Mouse (Mus musculus): ENCODE measurements around the gene Ldlrad3.

Gene Ldlrad3

DNA sequence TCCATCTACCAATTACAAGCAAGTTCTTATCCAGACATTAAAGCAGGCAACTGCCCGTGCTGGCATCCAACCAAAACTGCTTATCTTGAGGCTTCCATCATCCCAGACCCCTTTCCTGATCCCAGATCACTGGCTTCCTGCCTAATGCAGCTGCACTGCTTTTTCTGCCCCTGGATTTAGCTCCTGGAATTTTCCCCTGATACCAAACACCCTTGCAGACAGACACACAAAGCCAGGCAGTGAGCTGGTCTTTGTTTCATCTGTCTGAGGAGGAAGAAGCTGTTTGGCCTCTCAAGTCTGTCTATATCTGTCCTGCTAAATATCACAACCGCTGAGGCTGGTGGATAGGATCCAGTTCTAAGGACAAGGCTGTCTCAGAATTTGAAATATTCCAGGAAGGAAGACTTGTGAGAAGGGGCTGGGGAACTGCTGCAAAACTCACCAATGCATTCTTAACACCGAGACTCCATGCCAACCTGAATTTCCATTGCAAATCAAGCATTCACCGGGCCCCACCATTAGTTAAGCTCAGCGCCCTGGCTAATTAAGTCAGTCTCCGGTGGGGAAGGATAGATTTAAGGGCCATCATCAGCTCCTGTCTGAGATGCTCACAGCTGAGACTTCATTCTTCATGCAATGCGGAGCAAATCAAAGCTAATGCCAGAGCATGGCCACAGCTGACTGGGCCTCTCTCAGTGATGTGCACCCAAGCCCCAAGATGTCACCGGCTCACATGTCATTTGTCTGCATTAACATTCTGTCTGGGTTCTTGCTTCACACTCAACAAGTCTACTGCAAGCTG is 183.0 kb downstream of the Ldlrad3 start:
- peak; percentile 81 for DNase-seq (ENCODE audit: low spot score)

DNA sequence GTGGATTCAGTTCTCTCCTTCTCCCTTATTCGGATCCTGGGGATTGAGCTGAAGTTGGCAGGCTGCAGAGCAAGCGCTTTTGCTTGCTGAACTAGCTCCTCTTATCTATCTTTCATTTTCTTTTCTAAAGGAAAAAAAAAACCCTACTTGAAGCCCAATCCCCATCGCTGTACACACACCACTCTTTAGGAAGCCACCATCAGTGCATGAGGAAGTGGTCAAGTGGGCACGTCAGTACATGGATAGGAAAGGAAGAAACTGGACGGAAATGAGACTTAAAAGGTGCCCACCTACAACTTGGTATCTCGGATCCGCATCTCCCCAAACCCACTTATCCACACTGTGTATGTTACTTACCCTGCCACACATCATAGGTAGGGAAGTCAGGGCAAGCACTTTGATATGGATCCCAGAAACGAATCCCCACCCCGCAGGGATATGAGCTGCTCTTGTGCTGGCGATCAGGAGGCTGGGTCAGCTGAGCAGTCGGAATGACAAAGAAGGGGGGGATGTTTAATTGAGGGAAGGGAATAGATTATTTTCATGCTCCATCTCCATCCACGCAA is 183.7 kb downstream of the Ldlrad3 start:
- DNase-seq (ENCODE audit: low spot score), result no peak

DNA sequence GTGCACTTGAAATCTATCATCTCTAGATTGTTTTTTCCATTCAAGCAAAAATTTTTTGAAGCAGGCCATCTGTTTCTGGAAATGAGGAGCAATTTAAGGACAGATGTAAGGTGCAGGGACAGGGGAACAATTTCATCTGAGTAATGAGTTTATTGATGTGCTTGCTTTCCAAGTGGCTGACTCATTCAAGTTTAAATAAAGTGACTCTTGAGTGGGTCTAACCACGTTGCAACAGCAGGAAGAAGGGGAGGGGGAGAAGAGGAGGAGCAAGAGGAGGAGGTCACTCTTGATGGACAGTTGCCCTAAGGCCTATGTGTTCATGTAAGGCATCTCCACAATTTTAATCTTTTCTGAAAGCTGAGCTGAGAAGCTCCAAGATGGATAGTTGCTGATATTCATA is 184.5 kb downstream of the Ldlrad3 start:
- no peak for DNase-seq (ENCODE audit: low spot score)

DNA sequence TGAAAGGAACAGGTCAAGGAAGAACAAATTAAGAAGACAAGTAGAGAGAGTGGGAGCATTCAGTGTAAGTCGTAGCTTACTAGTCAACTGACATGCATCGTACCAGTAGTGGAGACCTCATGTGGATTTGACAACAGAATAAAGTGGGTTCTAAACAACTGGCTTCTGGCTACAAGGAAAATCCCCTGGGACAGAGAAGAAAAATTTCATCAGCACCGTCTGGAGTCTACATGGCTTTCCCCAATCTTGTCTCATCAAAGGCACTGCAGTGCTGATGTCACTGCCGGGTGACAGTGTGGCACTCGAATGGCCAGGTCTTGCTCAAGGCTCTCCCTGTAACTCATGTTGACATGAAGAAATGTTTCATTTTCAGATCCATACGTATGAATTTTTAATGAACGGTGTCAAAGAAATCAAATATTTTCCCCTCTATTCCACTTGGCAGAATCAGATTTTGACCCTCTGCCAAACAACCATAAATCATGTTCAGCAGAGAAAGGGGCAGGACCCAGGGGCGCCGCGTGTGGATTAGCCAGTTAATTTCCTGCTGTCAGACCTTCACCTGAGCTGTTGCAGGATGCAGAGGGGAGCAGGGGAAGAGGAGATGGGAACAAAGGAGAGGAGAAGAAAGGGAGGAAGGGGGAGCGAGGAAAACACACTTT is 187.1 kb downstream of the Ldlrad3 start:
- DNase-seq (ENCODE audit: low spot score), result no peak

DNA sequence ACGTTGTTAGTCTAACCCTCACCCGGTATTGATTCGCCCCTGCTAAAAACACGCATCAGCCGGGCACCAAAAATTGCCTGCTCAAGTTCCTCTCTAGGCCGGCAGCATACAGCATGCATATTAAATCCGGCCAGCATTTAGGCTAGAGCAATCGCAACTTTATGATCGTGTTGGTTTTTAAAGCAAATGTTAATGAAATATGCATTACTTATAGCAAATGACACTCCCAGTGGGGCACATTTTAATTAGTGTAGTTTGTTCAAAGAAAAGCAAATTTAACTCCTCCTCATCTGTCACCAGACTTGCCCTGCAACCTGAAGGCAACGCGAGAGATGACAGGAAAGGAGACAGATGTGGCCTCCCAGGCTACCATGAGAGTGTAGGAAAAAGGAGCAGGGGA is 189.2 kb downstream of the Ldlrad3 start:
- DNase-seq (ENCODE audit: low spot score), result no peak

DNA sequence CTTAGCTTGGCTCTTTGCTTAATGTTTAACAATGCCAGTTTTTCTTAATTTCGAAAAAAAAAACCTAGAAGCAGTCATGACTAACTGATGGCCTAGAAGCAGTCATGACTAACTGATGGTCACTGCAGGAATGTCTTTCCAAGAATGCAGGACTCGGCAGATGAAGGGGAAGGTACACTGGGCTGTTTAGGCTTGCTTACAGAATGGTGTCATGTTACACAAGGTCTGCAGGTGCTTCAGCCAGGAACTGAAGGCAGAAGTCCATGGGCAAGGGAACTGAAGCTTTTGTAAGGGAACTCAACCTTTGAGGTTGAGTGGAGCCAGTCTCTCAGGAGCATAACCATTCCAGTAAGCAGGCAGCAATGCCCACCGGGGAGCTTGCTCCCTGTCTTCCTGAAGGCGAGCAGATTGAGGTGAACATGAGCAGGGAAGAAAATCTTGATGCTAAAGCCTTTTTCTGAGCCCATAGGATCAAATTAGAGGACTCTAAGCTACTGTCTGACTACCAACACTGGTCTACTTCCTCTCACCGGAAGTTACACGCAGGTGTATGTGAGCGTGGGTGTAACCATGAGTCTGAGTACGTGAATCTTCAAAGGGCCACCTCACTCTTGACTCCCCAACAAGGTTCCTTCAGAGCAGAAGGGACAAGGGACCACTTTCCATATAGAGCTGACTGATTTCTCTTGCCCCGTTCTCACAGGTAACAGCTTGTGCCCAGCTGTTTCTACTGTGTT is 193.4 kb downstream of the Ldlrad3 start:
- no peak for DNase-seq (ENCODE audit: low spot score)

DNA sequence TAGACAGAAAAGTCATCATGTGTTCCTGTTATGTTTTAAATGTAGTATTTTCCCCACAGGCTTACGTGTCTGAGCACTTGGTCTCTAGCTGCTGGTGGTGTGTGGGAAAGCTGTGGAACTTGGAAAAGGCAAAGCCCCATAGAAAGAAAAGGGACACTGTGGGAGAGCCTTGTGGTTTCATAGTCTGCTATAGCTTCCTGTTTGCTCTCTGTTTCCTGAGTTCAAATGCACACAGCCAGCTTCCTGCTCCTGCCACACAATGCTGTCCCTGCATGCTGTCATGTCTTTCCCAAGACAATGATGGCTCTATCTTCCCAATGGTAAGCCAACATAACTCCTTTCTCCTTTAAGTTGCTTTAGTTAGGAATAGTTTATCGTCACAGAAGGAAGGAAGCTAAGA is 194.5 kb downstream of the Ldlrad3 start:
- DNase-seq (ENCODE audit: low spot score), result no peak

DNA sequence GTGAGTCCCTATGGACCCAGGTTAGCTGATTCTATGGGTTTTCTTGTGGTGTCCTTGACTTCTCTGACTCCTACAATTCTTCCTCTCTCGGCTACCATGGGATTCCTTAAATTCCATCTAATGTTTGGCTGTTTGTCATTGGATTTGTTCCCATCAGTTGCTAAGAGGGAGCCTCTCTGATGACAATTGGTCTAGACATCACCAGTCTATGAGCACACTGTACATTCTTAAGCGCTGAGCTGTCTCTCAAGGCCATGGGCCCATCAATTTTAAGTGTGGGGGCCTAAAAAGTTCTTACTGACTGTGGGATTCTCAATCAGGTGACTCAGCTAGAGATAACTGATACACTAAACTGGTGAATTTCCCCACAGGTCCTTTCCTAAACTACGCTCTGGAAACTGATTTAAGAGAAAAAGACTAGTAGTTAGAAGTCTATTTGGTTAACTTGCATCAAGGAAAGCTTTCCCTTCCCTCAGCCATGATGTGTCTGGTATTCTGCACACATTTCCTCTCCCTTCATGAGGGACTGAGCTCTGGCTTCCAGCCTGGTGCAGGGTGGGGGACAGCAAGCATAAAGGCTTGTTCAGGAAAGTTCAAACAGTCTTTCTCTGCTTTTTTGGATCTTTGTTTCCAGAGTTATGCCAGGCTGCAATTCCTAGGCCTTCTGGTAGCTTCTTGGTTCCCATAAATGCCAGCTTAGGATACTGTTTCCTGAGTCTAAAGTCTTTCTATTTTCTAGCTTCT is 199.7 kb downstream of the Ldlrad3 start:
- DNase-seq (ENCODE audit: low spot score), result no peak

DNA sequence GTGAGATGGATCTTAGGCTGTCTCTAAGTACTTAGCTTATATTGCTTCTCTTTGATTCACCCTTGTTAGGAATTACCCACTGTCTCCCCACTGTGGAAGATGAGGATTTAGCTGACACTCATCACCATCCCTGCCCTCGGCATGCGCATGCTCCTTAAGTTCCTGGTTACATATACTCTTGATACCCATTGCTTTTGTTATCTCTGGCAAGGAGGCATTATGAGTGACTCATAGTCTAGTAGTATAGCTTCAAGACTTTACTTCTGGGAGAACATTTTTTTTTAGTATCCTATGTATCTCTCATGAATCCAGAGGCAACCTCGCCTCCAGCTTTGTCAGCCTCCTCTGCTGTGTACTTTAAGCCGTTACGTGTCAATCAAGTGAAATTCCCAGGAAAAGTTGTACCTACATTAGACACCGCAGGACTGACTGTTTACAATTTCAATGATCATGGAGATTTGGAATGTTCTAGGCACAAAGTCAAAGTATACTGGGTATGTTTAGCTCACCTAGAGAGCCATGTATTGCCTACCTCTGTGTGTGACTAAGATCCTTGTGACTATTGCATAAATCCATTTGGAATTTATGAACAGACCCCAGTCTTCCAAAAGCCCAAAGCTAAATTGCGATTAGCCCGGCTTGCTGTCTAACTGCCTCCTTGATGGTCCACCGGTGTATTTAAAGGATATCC is 202.2 kb downstream of the Ldlrad3 start:
- DNase-seq (ENCODE audit: low spot score), result no peak

DNA sequence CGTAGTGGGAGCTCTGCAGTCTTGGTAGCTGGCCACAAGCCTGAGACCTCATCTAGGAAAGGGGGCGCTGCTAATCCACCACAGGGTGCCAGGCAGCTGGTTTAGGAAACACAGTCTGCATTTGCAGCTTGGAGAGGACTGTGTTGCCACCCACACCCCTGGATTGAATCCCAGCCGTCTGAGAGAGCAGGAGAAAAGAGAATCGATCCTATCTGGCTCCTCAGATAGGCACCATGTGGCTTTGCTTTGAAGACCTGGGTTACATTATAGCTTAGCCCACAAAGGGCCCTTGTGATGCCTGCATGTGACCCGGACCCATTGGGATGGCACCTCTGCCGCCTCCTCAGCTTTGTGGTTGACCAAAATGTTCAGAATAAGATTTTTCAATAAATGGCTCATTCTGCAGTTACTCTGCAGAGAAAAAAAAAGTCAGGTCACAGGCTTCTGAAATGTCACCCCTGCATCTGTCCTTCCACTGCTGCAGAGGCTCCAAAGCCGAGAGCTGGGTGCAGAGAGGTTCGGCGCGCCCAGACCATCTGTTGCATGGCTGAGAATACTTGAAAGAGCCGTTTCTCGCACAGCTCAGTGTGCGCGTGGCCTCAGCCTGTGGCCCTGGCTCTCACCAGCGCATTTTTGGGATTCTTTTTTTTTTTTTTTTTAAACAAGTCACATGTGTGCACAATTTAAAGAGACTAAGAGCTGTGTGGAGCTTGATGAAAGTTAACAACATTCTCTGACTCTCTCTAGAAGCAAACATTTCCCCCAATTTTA is 202.9 kb downstream of the Ldlrad3 start:
- DNase-seq (ENCODE audit: low spot score), result no peak

DNA sequence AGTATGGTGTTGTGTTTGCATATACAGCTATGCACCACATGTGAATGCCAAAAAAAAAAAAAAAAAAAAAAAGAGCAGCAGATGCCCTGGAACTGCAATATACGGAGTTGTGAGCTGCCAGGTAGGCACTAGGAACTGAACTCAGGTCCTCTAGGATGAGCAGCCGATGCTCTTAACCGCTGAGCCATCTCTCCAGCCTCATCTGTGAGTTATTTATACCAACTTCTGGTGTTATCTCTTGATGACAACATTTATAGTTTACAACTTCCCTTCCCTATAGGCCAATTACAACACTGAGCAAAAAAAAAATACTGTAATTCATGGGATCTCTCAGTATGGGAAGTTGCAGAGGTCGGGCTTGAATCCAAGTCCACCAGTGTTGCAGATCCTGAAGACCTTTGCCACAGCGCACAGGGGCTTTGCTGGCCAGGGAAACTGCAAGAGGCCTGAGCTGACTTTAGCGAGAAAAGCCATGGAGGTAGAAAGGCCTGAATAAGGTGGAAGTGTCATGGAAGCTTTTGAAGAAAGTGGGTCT is 204.2 kb downstream of the Ldlrad3 start:
- DNase-seq (ENCODE audit: low spot score), result no peak

DNA sequence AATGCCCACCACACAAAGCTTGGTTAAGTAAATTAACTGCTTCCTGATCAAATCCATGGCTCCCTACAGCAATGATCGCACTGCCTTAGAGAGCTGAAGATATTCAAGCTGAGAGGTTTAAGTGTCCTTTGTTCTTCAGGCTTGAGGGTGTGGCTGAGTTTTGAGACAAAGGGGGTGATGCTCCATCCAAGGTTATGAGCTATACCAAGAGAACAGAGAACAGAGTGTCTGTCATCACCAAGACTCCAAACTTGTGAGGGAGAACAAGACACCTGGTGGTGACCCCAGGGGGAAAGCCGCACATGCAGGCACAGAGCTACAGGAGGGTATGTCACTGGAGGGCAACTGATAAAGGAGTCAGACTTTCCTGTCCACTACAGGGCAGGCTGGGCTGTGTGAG is 205.0 kb downstream of the Ldlrad3 start:
- DNase-seq (ENCODE audit: low spot score), result no peak

DNA sequence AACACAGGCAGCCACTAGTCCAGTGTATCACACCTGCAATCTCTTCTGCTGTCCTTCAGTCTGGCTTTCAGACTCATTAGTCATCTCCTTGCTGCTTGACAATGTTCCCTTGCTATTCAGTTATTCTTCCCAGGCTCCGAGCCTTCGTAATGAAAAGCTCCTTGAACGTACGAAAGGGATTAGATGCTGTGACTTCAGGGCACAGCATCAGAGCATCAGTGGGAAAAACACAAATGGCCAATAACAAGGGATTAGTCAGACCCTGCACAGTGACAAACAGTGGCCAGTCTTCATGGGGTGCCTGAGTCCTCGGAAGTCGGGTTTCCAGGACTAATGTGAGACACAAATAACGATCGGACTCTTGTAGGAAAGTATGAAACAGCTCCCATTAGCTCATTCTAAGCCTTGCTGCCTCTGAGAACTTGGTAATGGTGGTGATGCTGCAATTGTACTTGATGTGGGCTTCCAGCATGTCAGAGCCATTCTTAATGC is 205.7 kb downstream of the Ldlrad3 start:
- no peak for DNase-seq (ENCODE audit: low spot score)

DNA sequence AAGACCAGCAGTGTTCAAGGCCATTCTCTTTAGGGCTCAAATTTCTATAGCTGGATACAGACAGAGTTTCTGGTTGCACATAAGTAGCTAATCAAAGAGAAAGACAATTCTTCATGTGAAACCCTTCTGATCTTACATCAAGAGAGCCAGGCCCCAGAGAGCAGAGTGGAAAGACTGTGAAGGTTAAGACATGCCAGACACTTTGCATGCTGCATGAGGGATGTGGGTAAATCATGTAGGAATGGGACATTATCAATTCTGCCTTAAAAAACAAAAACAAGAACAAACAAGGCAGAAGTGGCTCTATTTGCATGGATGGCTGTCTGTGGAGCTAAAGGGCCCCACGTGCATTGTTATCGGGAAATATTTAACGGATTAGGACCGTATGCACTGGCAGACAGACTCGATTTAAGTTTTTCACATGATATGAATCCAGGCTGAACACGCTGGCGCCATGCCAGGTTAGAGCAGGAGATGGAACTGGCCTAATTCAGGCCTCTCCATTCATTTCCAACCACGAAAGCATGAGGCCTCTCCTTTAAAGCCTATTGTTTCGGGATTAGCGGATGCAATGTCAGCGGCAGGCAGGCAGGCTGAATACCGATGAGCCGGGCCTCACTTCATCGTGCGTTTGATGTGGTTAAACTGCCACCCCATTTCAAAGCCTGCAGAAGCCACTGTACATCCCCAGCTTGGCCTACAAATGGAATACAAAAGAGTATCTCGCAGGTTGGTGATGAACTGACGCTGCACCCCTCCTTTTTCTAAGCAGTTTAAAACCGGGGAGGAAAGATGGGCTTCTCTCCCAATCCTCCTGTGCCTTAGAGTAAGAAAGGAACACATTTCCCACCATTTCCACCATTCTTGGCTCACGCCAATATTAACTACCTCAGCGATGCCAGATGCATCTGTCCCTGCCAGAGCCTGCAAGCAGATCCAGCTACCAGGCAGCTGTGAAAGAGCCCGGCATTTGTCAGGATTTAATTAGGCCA is 207.4 kb downstream of the Ldlrad3 start:
- DNase-seq (ENCODE audit: low spot score), result no peak

DNA sequence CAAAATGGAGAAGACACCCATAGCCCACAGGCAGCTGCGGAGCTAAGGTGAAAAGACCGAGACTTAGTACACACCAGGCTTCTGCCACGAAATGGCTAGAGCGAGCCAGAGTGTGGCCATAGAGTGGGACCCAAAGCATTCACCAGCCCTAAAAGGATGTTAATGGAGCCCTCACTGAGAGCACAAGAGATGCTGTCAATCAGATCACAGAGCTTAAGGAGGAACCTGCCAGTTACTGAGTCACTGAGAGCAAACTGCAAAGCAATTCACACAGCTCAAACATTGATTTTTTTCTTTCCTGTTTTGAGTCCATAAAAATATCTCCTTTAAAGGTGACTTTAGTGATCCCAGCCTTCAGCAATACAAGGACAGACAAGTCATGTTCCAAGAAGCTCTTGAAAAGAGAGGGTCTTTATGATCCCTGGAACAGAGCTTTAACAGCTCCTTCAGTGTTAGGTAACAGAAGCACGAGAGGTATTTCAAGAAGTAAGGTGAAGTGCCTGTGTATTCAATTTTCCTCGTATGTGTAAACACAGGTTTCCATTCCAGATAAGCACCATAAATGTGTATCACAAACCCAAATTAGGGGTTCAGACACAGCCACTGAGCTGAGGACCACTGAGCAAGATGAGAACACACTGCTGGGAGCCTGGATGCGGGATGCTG is 209.7 kb downstream of the Ldlrad3 start:
- no peak for DNase-seq (ENCODE audit: low spot score)

DNA sequence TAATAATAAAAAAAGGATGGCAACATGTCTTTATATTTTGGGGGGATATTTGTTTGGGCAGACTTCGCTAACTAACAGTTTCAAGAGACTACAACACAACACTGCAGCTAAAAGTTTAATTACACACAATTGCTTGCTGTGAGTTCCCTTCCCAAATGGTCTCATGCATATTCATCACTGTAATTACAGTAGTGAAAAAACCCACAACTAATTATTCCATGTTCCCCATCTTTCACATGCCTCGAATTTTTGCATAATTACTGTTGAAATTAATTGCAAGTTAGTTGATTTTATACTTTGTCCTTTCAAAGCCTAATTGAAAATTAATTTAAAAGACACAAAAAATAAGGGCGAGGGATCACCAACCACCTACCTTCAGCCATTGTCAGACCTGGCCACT is 212.4 kb downstream of the Ldlrad3 start:
- DNase-seq (ENCODE audit: low spot score), result no peak

DNA sequence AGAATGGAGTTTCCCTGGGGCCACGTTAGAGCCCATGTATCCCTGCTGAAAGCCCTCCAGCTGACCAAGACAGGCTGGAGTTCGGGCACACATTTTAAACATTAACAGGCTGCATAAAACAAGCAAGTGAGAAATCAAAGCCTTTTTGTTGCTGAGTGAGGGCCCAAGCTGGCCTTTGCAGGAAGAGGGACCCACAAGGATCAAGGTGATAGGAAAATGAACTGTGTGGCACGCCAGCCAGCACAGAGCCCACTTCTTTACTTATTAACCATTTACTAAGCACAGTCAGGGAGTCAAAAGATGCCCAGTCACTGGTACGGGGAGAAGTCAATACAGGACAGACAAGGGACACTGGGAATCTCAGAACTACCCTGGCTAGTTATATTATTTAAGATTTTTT is 218.6 kb downstream of the Ldlrad3 start:
- peak; percentile 20 for DNase-seq (ENCODE audit: low spot score)

DNA sequence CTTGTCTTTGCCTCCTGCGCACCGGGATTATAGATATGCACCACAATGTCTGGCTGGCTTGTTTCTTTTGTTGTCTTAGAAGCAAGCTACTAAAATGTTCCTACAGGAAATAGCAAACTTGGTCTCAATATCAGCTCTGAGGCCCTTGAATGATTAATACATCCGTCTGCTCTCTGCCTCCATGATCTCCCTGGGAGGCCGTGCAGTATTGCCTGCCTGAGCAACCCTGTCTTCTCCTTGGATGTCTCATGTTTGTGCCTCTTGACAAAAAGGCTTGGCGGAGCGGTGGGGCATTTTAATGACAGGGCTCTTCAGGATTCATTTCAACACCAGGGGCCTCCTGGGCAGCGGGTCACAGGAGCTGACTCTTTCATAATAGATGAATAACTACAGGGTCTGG is 219.0 kb downstream of the Ldlrad3 start:
- no peak for DNase-seq (ENCODE audit: low spot score)

All from yolk sac, embryonic 10.5 days (tissue).